Mouse (Mus musculus) CD4-positive, CD25-positive, alpha-beta regulatory T cell, adult 4 months (primary cell): ENCODE results near the gene Ndst4. TPM values are rescaled to one million over a fixed set of nuclear protein-coding genes. Genes with fewer than 3 reads are reported as not detected.

Source experiments
- ATAC-seq: one replicate; pipeline ENCODE4 v1.8.0; 2017
- polyA plus RNA-seq, 2 experiments: library from polyadenylated mRNA; unstranded; fragments of 100-300 nt; shearing (Covaris generic); gene quantifications; one replicate each; pipeline ENCODE4 v1.2.1; 2017

Gene Ndst4
- polyA plus RNA-seq, 2 experiments from 2014 or later: not detected

DNA sequence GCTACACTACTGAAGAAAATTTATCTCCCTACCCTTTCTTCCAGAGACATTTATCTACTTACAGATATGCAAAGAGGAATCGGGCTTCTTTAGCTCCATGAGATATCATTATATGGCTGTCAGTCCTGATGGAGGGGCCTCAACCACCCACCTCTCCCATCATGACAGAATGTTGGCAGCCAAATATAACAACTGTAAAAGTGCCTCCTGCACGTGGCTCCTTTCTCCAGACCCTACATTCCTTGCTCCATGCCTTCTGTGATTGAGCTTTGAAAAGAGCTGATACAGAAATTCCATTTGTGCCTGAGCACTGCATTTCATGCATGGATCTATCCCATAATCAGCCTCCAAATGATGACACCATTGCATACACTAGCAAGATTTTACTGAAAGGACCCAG is 331.1 kb downstream of the Ndst4 start:
- no peak for ATAC-seq

DNA sequence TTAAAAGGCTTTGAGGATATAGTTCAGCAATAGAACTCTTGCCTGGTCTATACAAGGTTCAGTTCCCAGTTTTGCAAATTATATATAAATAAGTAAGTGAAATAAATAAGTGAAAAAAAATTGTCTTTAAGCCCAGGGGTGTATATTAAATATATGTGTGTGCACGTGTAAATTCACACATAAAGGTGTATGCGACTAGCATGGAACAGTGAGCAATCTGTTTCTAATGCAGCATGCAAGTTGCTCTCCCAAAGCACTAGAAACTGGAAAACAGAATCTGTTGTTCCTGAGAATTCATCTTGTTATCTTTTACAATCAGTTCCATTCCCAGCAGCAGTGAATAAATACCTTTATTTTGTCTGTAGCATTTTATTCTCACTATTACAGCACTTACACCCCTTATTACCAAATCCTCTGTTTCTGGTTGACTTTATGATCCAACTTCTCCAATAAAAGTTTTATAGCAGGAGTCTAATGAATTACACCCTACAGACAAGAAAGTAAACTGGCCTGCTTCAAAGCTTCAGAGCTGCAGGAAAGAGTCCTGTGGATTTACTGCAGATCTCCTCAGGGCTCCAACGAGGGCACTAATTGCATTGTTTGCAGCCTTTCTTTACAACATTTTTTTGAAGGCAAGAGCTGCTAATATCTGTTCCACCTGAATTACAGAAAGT is 340.7 kb downstream of the Ndst4 start:
- ATAC-seq: no peak

DNA sequence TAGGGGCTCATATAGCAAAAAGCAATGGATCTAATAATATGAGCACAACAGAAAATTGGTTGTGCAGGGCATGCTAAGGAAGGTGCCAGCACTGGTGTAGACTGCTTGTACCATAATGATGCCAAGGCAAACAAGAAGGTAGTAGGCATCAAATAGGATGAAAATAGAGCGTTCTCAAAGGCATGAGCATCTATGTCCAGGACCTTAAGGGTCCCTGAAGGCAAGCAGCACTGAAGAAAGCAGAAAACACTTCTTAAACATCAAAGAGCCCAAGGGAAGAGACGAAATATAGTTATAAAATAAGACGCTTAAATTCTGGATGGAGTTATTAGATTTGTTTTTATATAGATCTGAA is 341.2 kb downstream of the Ndst4 start:
- no peak for ATAC-seq

DNA sequence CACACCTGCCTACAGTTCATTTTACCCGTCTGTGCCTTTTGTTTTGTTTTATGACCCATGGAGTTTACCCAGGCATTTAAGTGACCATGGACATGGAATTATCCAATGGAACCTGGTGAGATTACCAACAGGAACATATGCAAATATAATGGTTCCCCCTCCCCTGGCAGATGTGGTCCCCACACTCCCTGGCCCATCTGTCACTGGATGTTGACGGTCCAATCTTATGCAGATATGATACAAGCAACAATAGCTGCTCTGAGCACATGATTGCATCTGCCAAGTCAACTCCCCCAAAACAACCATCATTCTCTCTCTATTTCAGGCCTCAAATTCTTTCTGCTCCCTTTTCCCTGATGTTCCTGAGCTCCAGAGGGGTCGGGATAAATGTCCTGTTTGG is 342.5 kb downstream of the Ndst4 start:
- no peak for ATAC-seq

DNA sequence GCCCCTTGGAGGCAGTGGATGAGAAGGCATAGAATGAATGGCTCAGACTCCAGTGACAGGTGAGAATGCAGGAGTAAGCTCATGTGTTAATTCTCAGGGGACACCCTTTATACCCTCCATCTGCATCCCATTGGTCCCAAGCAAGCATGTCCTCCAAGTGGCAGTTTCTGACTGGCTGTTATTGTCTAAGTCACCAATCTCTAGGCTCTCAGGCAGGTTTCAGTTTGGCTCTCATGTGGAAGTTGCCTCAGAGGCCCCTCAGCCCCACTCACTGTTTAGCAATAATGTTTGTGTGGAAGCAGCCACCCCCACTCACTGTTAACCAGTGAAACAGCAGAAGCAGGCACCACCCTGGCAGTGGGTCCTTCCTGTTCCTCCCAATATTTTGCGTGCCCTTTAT is 353.0 kb downstream of the Ndst4 start:
- ATAC-seq: no peak

DNA sequence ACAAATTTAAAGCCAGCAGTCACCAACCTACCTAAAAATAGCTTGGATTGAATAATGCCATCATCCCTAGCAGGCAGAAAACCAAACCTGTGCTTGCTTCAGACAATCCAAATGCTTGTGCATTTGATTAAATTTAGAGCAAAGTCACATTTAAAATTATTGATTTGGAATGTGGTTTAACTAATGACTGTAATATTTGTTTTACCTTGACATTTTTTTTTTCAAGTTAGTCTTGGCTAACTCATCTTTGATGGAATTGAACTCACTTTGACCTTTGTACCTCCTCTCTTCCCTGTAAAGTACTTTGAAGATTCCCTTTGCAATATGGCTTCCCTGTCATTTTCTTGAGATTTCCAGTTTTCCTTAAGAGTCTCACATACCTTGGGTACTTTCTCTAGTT is 356.8 kb downstream of the Ndst4 start:
- ATAC-seq: no peak
